Mouse (Mus musculus) B cell, adult 2 months (primary cell): Measurements from ENCODE around the gene Mgat4c.
A peak's percentile ranks its signal among the peaks of the same experiment; 100 is the strongest.
"Not testable (repeated sequence)": the region's sequence is repeated elsewhere in the genome, so short reads cannot be mapped to it uniquely, and the experiment has no call there.

Experiments
- DNase-seq, 2 experiments: peaks; one replicate each; pipeline ENCODE4 v3.0.0; 2022

The Mgat4c gene

GRCm38 (mm10) chr10:102154865-102155264, 473.6 kb downstream of the Mgat4c start:
- DNase-seq: no peak

- DNase-seq: no peak
Observed at GRCm38 (mm10) chr10:102155853-102156252, 474.6 kb downstream of the Mgat4c start.

GRCm38 (mm10) chr10:102158809-102159208, 477.5 kb downstream of the Mgat4c start:
- DNase-seq: no peak

- DNase-seq: no peak
Observed at GRCm38 (mm10) chr10:102184726-102185125, 503.4 kb downstream of the Mgat4c start.

GRCm38 (mm10) chr10:102191646-102192045, 510.4 kb downstream of the Mgat4c start:
- no peak for DNase-seq

- DNase-seq: no peak
Observed at GRCm38 (mm10) chr10:102196850-102197249, 515.6 kb downstream of the Mgat4c start.

- DNase-seq: no peak
Observed at GRCm38 (mm10) chr10:102238558-102239211, 557.4 kb downstream of the Mgat4c start.

- DNase-seq: no peak
Observed at GRCm38 (mm10) chr10:102243897-102244296, 562.6 kb downstream of the Mgat4c start.

GRCm38 (mm10) chr10:102244601-102245000, 563.3 kb downstream of the Mgat4c start:
- no peak for DNase-seq

GRCm38 (mm10) chr10:102245269-102245668, 564.0 kb downstream of the Mgat4c start:
- no peak for DNase-seq

GRCm38 (mm10) chr10:102308892-102309479, 627.7 kb downstream of the Mgat4c start:
- DNase-seq: no peak

GRCm38 (mm10) chr10:102365685-102366381, 684.5 kb downstream of the Mgat4c start:
- DNase-seq: no peak

GRCm38 (mm10) chr10:102370576-102370975, 689.3 kb downstream of the Mgat4c start:
- no peak for DNase-seq

GRCm38 (mm10) chr10:102372111-102372510, 690.8 kb downstream of the Mgat4c start:
- no peak for DNase-seq

- DNase-seq: no peak
Observed at GRCm38 (mm10) chr10:102374061-102374460, 692.8 kb downstream of the Mgat4c start.

- no peak for DNase-seq
Observed at GRCm38 (mm10) chr10:102377377-102377776, 696.1 kb downstream of the Mgat4c start.

GRCm38 (mm10) chr10:102389223-102389622, 707.9 kb downstream of the Mgat4c start:
- DNase-seq: no peak

GRCm38 (mm10) chr10:102417654-102418272, 736.5 kb downstream of the Mgat4c start:
- DNase-seq: no peak

GRCm38 (mm10) chr10:102435048-102435447, 753.8 kb downstream of the Mgat4c start:
- peak; percentile 14 to 20 for DNase-seq

- not testable (repeated sequence) for DNase-seq
Observed at GRCm38 (mm10) chr10:102435467-102435866, 754.2 kb downstream of the Mgat4c start.
